Comparison of ENCODE assay signal across 20 mouse cellular contexts in genomic region chr4:32007174-32007573, GRCm38 (mm10).
"Had no signal": no experiment of that assay in that cellular context is flagged by ENCODE, and none has a peak within 500 bp of the region (broad histone marks: within the 10 kb centered on the region; RNA-seq: fewer than 3 reads in every experiment).

No protein-coding gene starts in this region.

- H3K9me3 ChIP-seq: liver, embryonic 12.5 days; midbrain, embryonic 12.5 days; neural tube, embryonic 13.5 days; neural tube, embryonic 15.5 days; stomach, embryonic 15.5 days had no signal

- H3K4me2 ChIP-seq: liver, embryonic 12.5 days; lung, embryonic 14.5 days; midbrain, embryonic 12.5 days; neural tube, embryonic 13.5 days; neural tube, embryonic 15.5 days; stomach, embryonic 15.5 days had no signal

- H3K27ac ChIP-seq: liver, embryonic 12.5 days; liver, embryonic 14.5 days; midbrain, embryonic 12.5 days; neural tube, embryonic 13.5 days; neural tube, embryonic 15.5 days; stomach, embryonic 15.5 days had no signal

- H3K27me3 ChIP-seq: liver, embryonic 12.5 days; midbrain, embryonic 12.5 days; neural tube, embryonic 13.5 days; neural tube, embryonic 15.5 days; stomach, embryonic 15.5 days had no signal

- H3K4me1 ChIP-seq: midbrain, embryonic 12.5 days; neural tube, embryonic 13.5 days; neural tube, embryonic 15.5 days; stomach, embryonic 15.5 days had no signal

- ATAC-seq: liver, embryonic 12.5 days had no signal

- H3K9ac ChIP-seq: liver, embryonic 12.5 days; liver, embryonic 14.5 days; lung, embryonic 14.5 days; midbrain, embryonic 12.5 days; neural tube, embryonic 13.5 days; neural tube, embryonic 15.5 days; stomach, embryonic 15.5 days had no signal

- H3K4me3 ChIP-seq: liver, embryonic 12.5 days; midbrain, embryonic 12.5 days; myocyte; neural tube, embryonic 13.5 days; neural tube, embryonic 15.5 days; stomach, embryonic 15.5 days had no signal

- DNase-seq: lung, adult 18-20 months; lung, embryonic 14.5 days; lung, postnatal 10 days; lung, postnatal 4 days; midbrain, embryonic 14.5 days; retina, postnatal 1 day; right cerebral cortex, adult 18-20 months; right cerebral cortex, postnatal 25 days; right cerebral cortex, postnatal 4 days; spleen, adult 18-20 months; thymus, adult 18-20 months; thymus, postnatal 14 days; thymus, postnatal 4 days had no signal
